Mouse (Mus musculus): ENCODE data around the gene Itgad. TPM values are rescaled to one million over a fixed set of nuclear protein-coding genes. Genes with fewer than 3 reads are reported as not detected.
A peak's percentile ranks its signal among the peaks of the same experiment; 100 is the strongest.

Itgad gene
- polyA plus RNA-seq, 1 experiment from 2014 or later, result not detected

GRCm38 (mm10) chr7:128247443-128247842 lies 93.3 kb downstream of the Itgad start:
- peak; percentile 61; the same call in 1 of the 2 replicates for ATAC-seq (ENCODE audit: insufficient number of reproducible peaks, low FRiP score, low TSS enrichment, low read depth)
- 2% methylated on average over 13 of the region's 13 CpGs for WGBS
- H3K36me3 ChIP-seq, result peaks cover 36% of the 10 kb centered on the region

GRCm38 (mm10) chr7:128248081-128249042 lies 94.2 kb downstream of the Itgad start:
- Histone ChIP-seq H3K27me3 (no peaks in the 10 kb centered on the region), H3K9ac (no peak overlapping the region), H3K36me3 (peaks cover 31% of the 10 kb centered on the region), H3K4me3 (peak overlapping the region; percentile 58), H3K9me3 (no peaks in the 10 kb centered on the region), H3K27ac (no peak overlapping the region), H3K4me1 (peaks cover 47% of the 10 kb centered on the region), H3K4me2 (peak overlapping the region; percentile 63)
- ATAC-seq (ENCODE audit: insufficient number of reproducible peaks, low FRiP score, low TSS enrichment, low read depth), result no peak
- WGBS, result 83% methylated on average over 10 of the region's 10 CpGs

More at GRCm38 (mm10) chr7:128247443-128247842, 93.3 kb downstream of the Itgad start:
- Histone ChIP-seq H3K4me3 (peak overlapping the region; percentile 58), H3K27me3 (no peaks in the 10 kb centered on the region), H3K4me2 (peak overlapping the region; percentile 63), H3K9me3 (no peaks in the 10 kb centered on the region), H3K9ac (peak overlapping the region; percentile 66), H3K4me1 (peaks cover 44% of the 10 kb centered on the region), H3K27ac (peak overlapping the region; percentile 95)

GRCm38 (mm10) chr7:128249998-128250397 lies 95.8 kb downstream of the Itgad start:
- Histone ChIP-seq H3K27me3 (no peaks in the 10 kb centered on the region), H3K9me3 (no peaks in the 10 kb centered on the region), H3K4me1 (peaks cover 41% of the 10 kb centered on the region), H3K9ac (no peak overlapping the region), H3K4me3 (no peak overlapping the region), H3K4me2 (no peak overlapping the region), H3K36me3 (peaks cover 26% of the 10 kb centered on the region), H3K27ac (no peak overlapping the region)
- no peak for ATAC-seq (ENCODE audit: insufficient number of reproducible peaks, low FRiP score, low TSS enrichment, low read depth)
- 78% methylated on average over 5 of the region's 5 CpGs for WGBS

GRCm38 (mm10) chr7:128251946-128252345 lies 97.8 kb downstream of the Itgad start:
- ATAC-seq (ENCODE audit: insufficient number of reproducible peaks, low FRiP score, low TSS enrichment, low read depth), result no peak
- Histone ChIP-seq H3K27me3 (no peaks in the 10 kb centered on the region), H3K4me3 (no peak overlapping the region), H3K27ac (no peak overlapping the region), H3K9me3 (no peaks in the 10 kb centered on the region), H3K9ac (no peak overlapping the region), H3K4me1 (peaks cover 31% of the 10 kb centered on the region), H3K36me3 (peaks cover 25% of the 10 kb centered on the region), H3K4me2 (peak overlapping the region; percentile 40; the same call in 1 of the 2 replicates)
- 33% methylated on average over 12 of the region's 12 CpGs for WGBS

GRCm38 (mm10) chr7:128252609-128253008 lies 98.4 kb downstream of the Itgad start:
- Histone ChIP-seq H3K36me3 (peaks cover 25% of the 10 kb centered on the region), H3K4me2 (peak overlapping the region; percentile 40), H3K9me3 (no peaks in the 10 kb centered on the region), H3K27ac (no peak overlapping the region), H3K9ac (no peak overlapping the region), H3K27me3 (no peaks in the 10 kb centered on the region), H3K4me1 (peaks cover 33% of the 10 kb centered on the region), H3K4me3 (peak overlapping the region; percentile 9)
- 11% methylated on average over 24 of the region's 24 CpGs for WGBS
- ATAC-seq (ENCODE audit: insufficient number of reproducible peaks, low FRiP score, low TSS enrichment, low read depth), result 0 out of 2 replicates have a peak, but pooled peaks have one; percentile 32

- no peak for ATAC-seq (ENCODE audit: insufficient number of reproducible peaks, low FRiP score, low TSS enrichment, low read depth)
- 64% methylated on average over 2 of the region's 2 CpGs for WGBS
Measured at GRCm38 (mm10) chr7:128254978-128255377, 100.8 kb downstream of the Itgad start.

GRCm38 (mm10) chr7:128255757-128256156 lies 101.6 kb downstream of the Itgad start:
- no peak for ATAC-seq (ENCODE audit: insufficient number of reproducible peaks, low FRiP score, low TSS enrichment, low read depth)
- 87% methylated on average over 5 of the region's 5 CpGs for WGBS
- H3K4me2 ChIP-seq, result no peak overlapping the region
- no peak overlapping the region for H3K9ac ChIP-seq
- H3K9me3 ChIP-seq, result no peaks in the 10 kb centered on the region
- H3K27ac ChIP-seq, result no peak overlapping the region
- H3K4me1 ChIP-seq, result peaks cover 20% of the 10 kb centered on the region
- peaks cover 11% of the 10 kb centered on the region for H3K36me3 ChIP-seq
- H3K27me3 ChIP-seq, result 0 out of 2 replicates have a peak, but pooled peaks cover 3% of the 10 kb centered on the region
- H3K4me3 ChIP-seq, result no peak overlapping the region

More at GRCm38 (mm10) chr7:128254978-128255377, 100.8 kb downstream of the Itgad start:
- Histone ChIP-seq H3K27me3 (no peaks in the 10 kb centered on the region), H3K9me3 (no peaks in the 10 kb centered on the region), H3K4me2 (no peak overlapping the region), H3K4me1 (peaks cover 20% of the 10 kb centered on the region), H3K9ac (no peak overlapping the region), H3K27ac (no peak overlapping the region), H3K36me3 (peaks cover 18% of the 10 kb centered on the region), H3K4me3 (no peak overlapping the region)

- H3K27ac ChIP-seq, result no peak overlapping the region
- H3K9me3 ChIP-seq, result no peaks in the 10 kb centered on the region
- 0 out of 2 replicates have a peak, but pooled peaks cover 3% of the 10 kb centered on the region for H3K27me3 ChIP-seq
- no peak overlapping the region for H3K4me3 ChIP-seq
- H3K4me2 ChIP-seq, result no peak overlapping the region
- no peak overlapping the region for H3K9ac ChIP-seq
- H3K4me1 ChIP-seq, result peaks cover 15% of the 10 kb centered on the region
- peaks cover 11% of the 10 kb centered on the region for H3K36me3 ChIP-seq
- no peak for ATAC-seq (ENCODE audit: insufficient number of reproducible peaks, low FRiP score, low TSS enrichment, low read depth)
- whole genome bisulfite sequencing, result 52% methylated on average over 5 of the region's 5 CpGs
Measured at GRCm38 (mm10) chr7:128256783-128257334, 102.7 kb downstream of the Itgad start.

GRCm38 (mm10) chr7:128265411-128265810 lies 111.2 kb downstream of the Itgad start, which contains the start of gene Slc5a2:
Slc5a2 (plus strand) TSS chr7:128265657.
- Histone ChIP-seq H3K4me3 (no peak within 1 kb of the TSS), H3K27ac (no peak within 1 kb of the TSS), H3K9ac (no peak within 1 kb of the TSS), H3K36me3 (0 out of 2 replicates have a peak, but pooled peaks cover 3% of the 10 kb centered on the region), H3K4me2 (no peak within 1 kb of the TSS), H3K27me3 (0 out of 2 replicates have a peak, but pooled peaks cover under 1% of the 10 kb centered on the region), H3K4me1 (no peaks in the 10 kb centered on the region), H3K9me3 (no peaks in the 10 kb centered on the region)
- ATAC-seq (ENCODE audit: insufficient number of reproducible peaks, low FRiP score, low TSS enrichment, low read depth), result no peak
- WGBS, result 82% methylated on average over 6 of the region's 6 CpGs

GRCm38 (mm10) chr7:128266056-128266455 lies 111.9 kb downstream of the Itgad start:
- no peak overlapping the region for H3K27ac ChIP-seq
- no peak for ATAC-seq (ENCODE audit: insufficient number of reproducible peaks, low FRiP score, low TSS enrichment, low read depth)
- 78% methylated on average over 5 of the region's 5 CpGs for WGBS

GRCm38 (mm10) chr7:128267391-128267790 lies 113.2 kb downstream of the Itgad start:
- peaks cover 23% of the 10 kb centered on the region for H3K36me3 ChIP-seq
- no peaks in the 10 kb centered on the region for H3K27me3 ChIP-seq
- H3K9me3 ChIP-seq, result no peaks in the 10 kb centered on the region
- no peak for ATAC-seq (ENCODE audit: insufficient number of reproducible peaks, low FRiP score, low TSS enrichment, low read depth)
- 60% methylated on average over 13 of the region's 13 CpGs for WGBS
- H3K27ac ChIP-seq, result no peak overlapping the region
- H3K4me3 ChIP-seq, result no peak overlapping the region
- no peak overlapping the region for H3K4me2 ChIP-seq
- no peaks in the 10 kb centered on the region for H3K4me1 ChIP-seq
- no peak overlapping the region for H3K9ac ChIP-seq

More at GRCm38 (mm10) chr7:128266056-128266455, 111.9 kb downstream of the Itgad start:
- Histone ChIP-seq H3K4me1 (no peaks in the 10 kb centered on the region), H3K4me3 (no peak overlapping the region), H3K36me3 (peaks cover 9% of the 10 kb centered on the region; the same call in 1 of the 2 replicates), H3K9ac (no peak overlapping the region), H3K27me3 (no peaks in the 10 kb centered on the region), H3K4me2 (no peak overlapping the region), H3K9me3 (no peaks in the 10 kb centered on the region)

Data from limb, embryonic 15.5 days (tissue).